Mouse (Mus musculus) myocyte (in vitro differentiated cells): ENCODE measurements around the gene Dclre1a. TPM values are rescaled to one million over a fixed set of nuclear protein-coding genes. Genes with fewer than 3 reads are reported as not detected.

ENCODE experiments used
- H3K27me3 ChIP-seq: one replicate; pipeline ENCODE4 v1.6.1; 2011; ENCODE audit not compliant: control insufficient read depth, insufficient read depth, insufficient read length
- H3K36me3 ChIP-seq: one replicate; pipeline ENCODE4 v1.6.1; 2011; ENCODE audit not compliant: control insufficient read depth, insufficient read depth
- H3K4me2 ChIP-seq: one replicate; pipeline ENCODE4 v1.6.1; 2011; ENCODE audit warnings: low read depth, control low read depth
- H3K4me3 ChIP-seq: one replicate; pipeline ENCODE4 v1.5.1; 2011; ENCODE audit warnings: mild to moderate bottlenecking, control low read depth, moderate library complexity
- H3K79me2 ChIP-seq: one replicate; pipeline ENCODE4 v1.6.1; 2011; ENCODE audit not compliant: control insufficient read depth, insufficient read depth
- H3ac ChIP-seq: one replicate; pipeline ENCODE4 v1.6.1; 2011; ENCODE audit not compliant: control insufficient read depth, insufficient read length
- CEBPB ChIP-seq: IDR thresholded peaks from 2 replicates; pipeline ENCODE4 v1.6.1; 2011; ENCODE audit warnings: mild to moderate bottlenecking, moderate library complexity; ENCODE audit not compliant: poor library complexity, insufficient read depth, severe bottlenecking
- E2F4 ChIP-seq: IDR thresholded peaks from one replicate; pipeline ENCODE4 v1.6.1; 2011; ENCODE audit warnings: mild to moderate bottlenecking, control low read depth, moderate library complexity; ENCODE audit not compliant: insufficient read depth
- MAX ChIP-seq: IDR thresholded peaks from one replicate; pipeline ENCODE4 v1.6.1; 2011; ENCODE audit warnings: low read depth, mild to moderate bottlenecking, control low read depth
- MYOD1 ChIP-seq, 3 experiments: IDR thresholded peaks; one replicate each; pipeline ENCODE4 v1.6.1; 2011; ENCODE audit warnings: control low read depth in 2 of 3, low read depth in 2 of 3, mild to moderate bottlenecking in 2 of 3, moderate library complexity in 1 of 3; ENCODE audit not compliant: insufficient read length in 2 of 3, control insufficient read depth in 1 of 3
- MYOG ChIP-seq, 3 experiments: IDR thresholded peaks; one replicate each; pipeline ENCODE4 v1.6.1; 2011; ENCODE audit warnings: control low read depth in 2 of 3, low read depth in 2 of 3, mild to moderate bottlenecking in 2 of 3; ENCODE audit not compliant: insufficient read length in 2 of 3, control insufficient read depth in 1 of 3, insufficient read depth in 1 of 3
- POLR2A ChIP-seq: IDR thresholded peaks from one replicate; pipeline ENCODE4 v1.6.1; 2011; ENCODE audit warnings: low read depth, mild to moderate bottlenecking, control low read depth, moderate library complexity; ENCODE audit not compliant: insufficient read length
- POLR2AphosphoS2 ChIP-seq: IDR thresholded peaks from one replicate; pipeline ENCODE4 v1.6.1; 2011; ENCODE audit warnings: low read depth, control low read depth; ENCODE audit not compliant: insufficient read length
- REST ChIP-seq: IDR thresholded peaks from one replicate; pipeline ENCODE4 v1.6.1; 2011; ENCODE audit warnings: mild to moderate bottlenecking, control low read depth, moderate library complexity; ENCODE audit not compliant: insufficient read depth, insufficient read length
- SRF ChIP-seq: IDR thresholded peaks from one replicate; pipeline ENCODE4 v1.6.1; 2011; ENCODE audit warnings: low read depth; ENCODE audit not compliant: control insufficient read depth, insufficient read length
- TCF12 ChIP-seq: IDR thresholded peaks from one replicate; pipeline ENCODE4 v1.6.1; 2011; ENCODE audit warnings: mild to moderate bottlenecking, control low read depth; ENCODE audit not compliant: poor library complexity, insufficient read depth, severe bottlenecking
- TCF3 ChIP-seq: IDR thresholded peaks from one replicate; pipeline ENCODE4 v1.6.1; 2011; ENCODE audit warnings: low read depth, control low read depth; ENCODE audit not compliant: insufficient read length
- USF1 ChIP-seq: IDR thresholded peaks from one replicate; pipeline ENCODE4 v1.6.1; 2011; ENCODE audit warnings: low read depth, mild to moderate bottlenecking, control low read depth, moderate library complexity
- polyA plus RNA-seq: library from polyadenylated mRNA; unstranded; fragments of >200 nt; fragmentation: generic; extraction: Trizol; gene quantifications from one replicate; pipeline ENCODE4 v1.2.1, GENCODE M21; 2012; ENCODE audit warnings: missing spikeins

Gene Dclre1a
- polyA plus RNA-seq, 1 experiment, result 3.3 TPM

DNA sequence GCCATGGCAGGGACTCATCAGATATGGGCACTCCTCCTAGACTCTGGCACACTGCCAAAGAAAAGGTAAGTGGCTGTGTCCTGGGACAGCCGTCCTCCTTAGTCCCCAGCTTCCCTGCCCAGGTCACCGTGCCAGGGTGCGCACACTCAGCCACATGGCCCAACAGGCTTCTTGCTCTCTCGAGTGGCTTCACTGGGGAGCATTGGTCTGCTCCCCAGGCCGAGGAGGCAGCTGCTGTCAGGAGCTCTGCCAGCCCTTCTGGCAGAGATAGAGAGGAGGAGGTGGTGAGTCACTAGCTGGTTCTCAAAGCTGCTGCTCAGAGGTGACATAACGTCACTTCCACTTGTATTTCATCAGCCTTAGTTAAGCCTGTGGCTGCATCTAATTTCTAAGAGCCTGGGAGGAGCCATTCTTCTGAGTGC, 40.2 kb upstream of the Dclre1a start:
- Histone ChIP-seq H3K4me3 (no peak overlapping the region), H3K79me2 (no peaks in the 10 kb centered on the region), H3K4me2 (peak overlapping the region; percentile 65), H3K27me3 (no peaks in the 10 kb centered on the region), H3ac (no peak overlapping the region), H3K36me3 (peaks cover 27% of the 10 kb centered on the region)
- TF ChIP-seq SRF (no peak), MYOG (IDR thresholded peaks at IDR 0.05; ENCODE audit: control insufficient read depth in 1 of 3, insufficient read depth in 1 of 3, insufficient read length in 2 of 3, low read depth in 2 of 3) (peak; percentile 73 to 96 (median 84)), TCF12 (peak; percentile 60), POLR2AphosphoS2 (peak; percentile 37), REST (no peak), CEBPB (peak; percentile 87), MYOD1 (IDR thresholded peaks at IDR 0.05; ENCODE audit: control insufficient read depth in 1 of 3, insufficient read length in 2 of 3, low read depth in 2 of 3) (peak; percentile 40 to 92 (median 81)), TCF3 (peak; percentile 58), POLR2A (peak; percentile 38)

- Histone ChIP-seq H3K4me3 (no peak overlapping the region), H3K36me3 (peaks cover 25% of the 10 kb centered on the region), H3K27me3 (no peaks in the 10 kb centered on the region), H3K79me2 (no peaks in the 10 kb centered on the region), H3ac (no peak overlapping the region), H3K4me2 (no peak overlapping the region)
- no peak for TF ChIP-seq USF1
- no peak for TF ChIP-seq TCF3
- no peak for TF ChIP-seq POLR2A
- no peak for TF ChIP-seq E2F4
- no peak for TF ChIP-seq MAX
- TF ChIP-seq CEBPB, result no peak
- TF ChIP-seq MYOG (IDR thresholded peaks at IDR 0.05; ENCODE audit: control insufficient read depth in 1 of 3, insufficient read depth in 1 of 3, insufficient read length in 2 of 3, low read depth in 2 of 3), result no peak
- no peak for TF ChIP-seq TCF12
Measured at GRCm38 (mm10) chr19:56586320-56586719, 38.3 kb upstream of the Dclre1a start.

DNA sequence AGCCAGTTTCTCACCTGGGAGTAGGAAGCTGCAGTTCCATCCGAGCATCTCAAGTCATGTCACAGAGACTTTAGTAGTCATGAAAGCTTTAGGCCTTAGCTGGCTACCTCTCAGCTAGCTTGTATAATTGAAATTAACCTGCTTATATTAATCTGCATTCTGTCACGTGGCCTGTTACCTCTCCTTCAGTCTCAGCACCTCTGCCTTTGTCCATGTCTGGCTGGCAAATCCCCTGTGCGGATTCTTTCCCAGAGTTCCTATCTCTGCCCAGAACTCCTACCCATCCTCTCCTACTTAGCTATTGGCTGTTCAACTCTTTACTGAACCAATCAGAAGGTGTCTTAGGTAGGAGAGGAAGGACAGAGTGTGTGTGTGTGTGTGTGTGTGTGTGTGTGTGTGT, 36.3 kb upstream of the Dclre1a start:
- TF ChIP-seq MYOD1 (IDR thresholded peaks at IDR 0.05; ENCODE audit: control insufficient read depth in 1 of 3, insufficient read length in 2 of 3, low read depth in 2 of 3) (no peak), REST (no peak), SRF (no peak), TCF12 (no peak), TCF3 (no peak), POLR2AphosphoS2 (no peak), E2F4 (no peak), CEBPB (no peak)
- Histone ChIP-seq H3ac (no peak overlapping the region), H3K79me2 (no peaks in the 10 kb centered on the region), H3K36me3 (peaks cover 18% of the 10 kb centered on the region), H3K27me3 (no peaks in the 10 kb centered on the region), H3K4me2 (no peak overlapping the region), H3K4me3 (no peak overlapping the region)

GRCm38 (mm10) chr19:56583785-56584184, 35.8 kb upstream of the Dclre1a start:
- H3K79me2 ChIP-seq, result no peaks in the 10 kb centered on the region
- peaks cover 18% of the 10 kb centered on the region for H3K36me3 ChIP-seq
- no peak overlapping the region for H3K4me2 ChIP-seq
- no peak overlapping the region for H3K4me3 ChIP-seq
- H3K27me3 ChIP-seq, result no peaks in the 10 kb centered on the region
- H3ac ChIP-seq, result no peak overlapping the region
- TF ChIP-seq SRF, result no peak
- no peak for TF ChIP-seq POLR2AphosphoS2
- no peak for TF ChIP-seq POLR2A
- TF ChIP-seq MYOG (IDR thresholded peaks at IDR 0.05; ENCODE audit: control insufficient read depth in 1 of 3, insufficient read depth in 1 of 3, insufficient read length in 2 of 3, low read depth in 2 of 3), result no peak

- Histone ChIP-seq H3K4me2 (no peak overlapping the region), H3K27me3 (no peaks in the 10 kb centered on the region), H3K4me3 (no peak overlapping the region), H3K36me3 (peaks cover 18% of the 10 kb centered on the region), H3K79me2 (no peaks in the 10 kb centered on the region), H3ac (no peak overlapping the region)
- TF ChIP-seq REST, result no peak
- no peak for TF ChIP-seq POLR2A
- TF ChIP-seq SRF, result no peak
- no peak for TF ChIP-seq TCF3
- no peak for TF ChIP-seq MYOG (IDR thresholded peaks at IDR 0.05; ENCODE audit: control insufficient read depth in 1 of 3, insufficient read depth in 1 of 3, insufficient read length in 2 of 3, low read depth in 2 of 3)
- no peak for TF ChIP-seq CEBPB
- TF ChIP-seq POLR2AphosphoS2, result no peak
- no peak for TF ChIP-seq MAX
- TF ChIP-seq TCF12, result no peak
- TF ChIP-seq E2F4, result no peak
- no peak for TF ChIP-seq USF1
- no peak for TF ChIP-seq MYOD1 (IDR thresholded peaks at IDR 0.05; ENCODE audit: control insufficient read depth in 1 of 3, insufficient read length in 2 of 3, low read depth in 2 of 3)
Measured at GRCm38 (mm10) chr19:56581981-56582380, 34.0 kb upstream of the Dclre1a start.
